Mouse (Mus musculus) left cerebral cortex, postnatal 4 days (tissue): ENCODE results near the gene Pi4ka. TPM values are rescaled to one million over a fixed set of nuclear protein-coding genes. Genes with fewer than 3 reads are reported as not detected.
A peak's percentile ranks its signal among the peaks of the same experiment; 100 is the strongest.

ENCODE experiments used
- DNase-seq: peaks from one replicate; pipeline ENCODE4 v3.0.0-alpha.2; 2022
- intact Hi-C: fragments of 180-260 bp; cut with DNase I; formaldehyde crosslinking; loops from one replicate; pipeline ENCODE4 v1.15.1; 2025
- total RNA-seq, 2 experiments: library from RNA; stranded (reverse); gene quantifications; 2 replicates each; pipeline ENCODE4 v1.2.3; 2021

Pi4ka gene
- total RNA-seq, 2 experiments from 2014 or later: 150 to 152 TPM

GRCm38 (mm10) chr16:17276164-17277151 lies 129.7 kb downstream of the Pi4ka start:
- DNase-seq: peak; percentile 90
- intact Hi-C loops: loop anchor here (10.0 kb wide), 1 partner anchor 162 kb away; the partner anchor contains the start of gene Ppil2

- intact Hi-C loops: loop anchor here (10.0 kb wide), 1 partner anchor 161 kb away; the partner anchor contains the start of gene Ppil2
Measured at GRCm38 (mm10) chr16:17275721-17276120, 130.4 kb downstream of the Pi4ka start, which contains the start of gene Tmem191c. Gene Tmem191c, plus strand, starts transcription at chr16:17276077.

GRCm38 (mm10) chr16:17271856-17272255 lies 134.3 kb downstream of the Pi4ka start:
- DNase-seq: no peak
- intact Hi-C loops: loop anchor here (5.0 to 10.0 kb wide), 2 partner anchors 65 to 157 kb away; partner anchors contain the start of genes Ppil2 and Rimbp3

More at GRCm38 (mm10) chr16:17275721-17276120, 130.4 kb downstream of the Pi4ka start, which contains the start of gene Tmem191c:
- DNase-seq: no peak

GRCm38 (mm10) chr16:17271124-17271523 lies 135.0 kb downstream of the Pi4ka start:
- intact Hi-C loops: loop anchor here (5.0 to 10.0 kb wide), 2 partner anchors 64 to 156 kb away; partner anchors contain the start of genes Ppil2 and Rimbp3
- peak; percentile 42 for DNase-seq

GRCm38 (mm10) chr16:17269872-17270271 lies 136.2 kb downstream of the Pi4ka start:
- intact Hi-C loops: loop anchor here (5.0 to 10.0 kb wide), 2 partner anchors 63 to 155 kb away; partner anchors contain the start of genes Ppil2 and Rimbp3
- DNase-seq: no peak

- no peak for DNase-seq
- intact Hi-C loops: no loop called here
Measured at GRCm38 (mm10) chr16:17267937-17268336, 138.2 kb downstream of the Pi4ka start.

GRCm38 (mm10) chr16:17266113-17266512 lies 140.0 kb downstream of the Pi4ka start:
- intact Hi-C loops: no loop called here
- no peak for DNase-seq

GRCm38 (mm10) chr16:17261341-17261740 lies 144.8 kb downstream of the Pi4ka start:
- DNase-seq: no peak
- intact Hi-C loops: no loop called here

GRCm38 (mm10) chr16:17258917-17259316 lies 147.2 kb downstream of the Pi4ka start:
- DNase-seq: no peak
- intact Hi-C loops: no loop called here

GRCm38 (mm10) chr16:17257359-17257821 lies 148.7 kb downstream of the Pi4ka start:
- DNase-seq: peak; percentile 90
- intact Hi-C loops: no loop called here

- intact Hi-C loops: no loop called here
Measured at GRCm38 (mm10) chr16:17255270-17255669, 150.8 kb downstream of the Pi4ka start.

GRCm38 (mm10) chr16:17254005-17254597 lies 152.0 kb downstream of the Pi4ka start:
- no peak for DNase-seq

More at GRCm38 (mm10) chr16:17255270-17255669, 150.8 kb downstream of the Pi4ka start:
- DNase-seq: no peak

GRCm38 (mm10) chr16:17252841-17253240 lies 153.3 kb downstream of the Pi4ka start:
- DNase-seq: no peak
- intact Hi-C loops: no loop called here

More at GRCm38 (mm10) chr16:17254005-17254597, 152.0 kb downstream of the Pi4ka start:
- intact Hi-C loops: no loop called here

- no peak for DNase-seq
- intact Hi-C loops: no loop called here
Measured at GRCm38 (mm10) chr16:17252086-17252726, 153.9 kb downstream of the Pi4ka start.

- peak; percentile 90 for DNase-seq
- intact Hi-C loops: no loop called here
Measured at GRCm38 (mm10) chr16:17251539-17251938, 154.6 kb downstream of the Pi4ka start.

GRCm38 (mm10) chr16:17249135-17249534 lies 157.0 kb downstream of the Pi4ka start:
- DNase-seq: no peak
- intact Hi-C loops: no loop called here

GRCm38 (mm10) chr16:17247727-17248126 lies 158.4 kb downstream of the Pi4ka start:
- intact Hi-C loops: no loop called here

GRCm38 (mm10) chr16:17244996-17245395 lies 161.1 kb downstream of the Pi4ka start:
- intact Hi-C loops: no loop called here
- no peak for DNase-seq

More at GRCm38 (mm10) chr16:17247727-17248126, 158.4 kb downstream of the Pi4ka start:
- DNase-seq: no peak

- intact Hi-C loops: no loop called here
- no peak for DNase-seq
Measured at GRCm38 (mm10) chr16:17243731-17244130, 162.4 kb downstream of the Pi4ka start.

- DNase-seq: no peak
- intact Hi-C loops: no loop called here
Measured at GRCm38 (mm10) chr16:17239409-17239808, 166.7 kb downstream of the Pi4ka start.
